Mouse (Mus musculus): ENCODE measurements at regions not wholly inside any gene's neighbourhood (a gene's known extent, or its start where the extent isn't known, plus 50 kb on each side); places are given as distances from the start of the nearest gene placed in this dataset.

- TF ChIP-seq CTCF (IDR thresholded peaks at IDR 0.05; ENCODE audit: low read depth, low read length) (no peak), POLR2A (IDR thresholded peaks at IDR 0.05; ENCODE audit: extremely low read depth, insufficient read depth, low read length) (no peak)
These were observed 377.5 kb downstream of the Mroh4 start for GRCm38 (mm10) chr15:74258610-74259009.
